Mouse (Mus musculus) liver, adult 2 months (tissue): ENCODE data around the gene Gabbr1. TPM values are rescaled to one million over a fixed set of nuclear protein-coding genes. Genes with fewer than 3 reads are reported as not detected.

Source experiments
- DNase-seq: peaks from one replicate; pipeline ENCODE4 v3.0.0-alpha.2; 2011; ENCODE audit warnings: low read depth, low spot score; ENCODE audit errors: extremely low read depth
- H3K27ac ChIP-seq: fragments of 200-500 bp; replicated peaks from 2 replicates; pipeline ENCODE4 v1.5.1; 2012; ENCODE audit warnings: low read depth, mild to moderate bottlenecking, control low read depth, inconsistent platforms, low read length; ENCODE audit not compliant: insufficient read depth
- H3K27me3 ChIP-seq: fragments of 200-500 bp; 2 replicates; pipeline ENCODE4 v1.6.1; 2012; ENCODE audit warnings: mild to moderate bottlenecking, moderate library complexity, low read length, inconsistent platforms; ENCODE audit not compliant: control insufficient read depth, insufficient read depth
- H3K36me3 ChIP-seq: fragments of 200-500 bp; 2 replicates; pipeline ENCODE4 v1.6.1; 2012; ENCODE audit warnings: low read length, inconsistent platforms; ENCODE audit not compliant: control insufficient read depth, insufficient read depth
- H3K4me1 ChIP-seq: fragments of 200-500 bp; 2 replicates; pipeline ENCODE4 v1.6.1; 2011; ENCODE audit warnings: low read length; ENCODE audit not compliant: control insufficient read depth, insufficient read depth
- H3K4me3 ChIP-seq: fragments of 200-500 bp; 2 replicates; pipeline ENCODE4 v1.5.1; 2011; ENCODE audit warnings: low read depth, mild to moderate bottlenecking, control low read depth, low read length, moderate library complexity; ENCODE audit not compliant: insufficient read depth
- H3K79me2 ChIP-seq: fragments of 200-500 bp; 2 replicates; pipeline ENCODE4 v1.6.1; 2012; ENCODE audit warnings: inconsistent platforms, mild to moderate bottlenecking, low read length, moderate library complexity; ENCODE audit not compliant: control insufficient read depth, insufficient read depth
- H3K9ac ChIP-seq: fragments of 200-500 bp; 2 replicates; pipeline ENCODE4 v1.6.1; 2012; ENCODE audit warnings: low read depth, mild to moderate bottlenecking, control low read depth, inconsistent platforms, low read length
- CTCF ChIP-seq: fragments of 200-500 bp; IDR thresholded peaks from 2 replicates; pipeline ENCODE4 v1.5.1; 2011; ENCODE audit warnings: low read depth, low read length, control low read depth
- POLR2A ChIP-seq: fragments of 200-500 bp; IDR thresholded peaks from 2 replicates; pipeline ENCODE4 v1.6.1; 2011; ENCODE audit warnings: low read length, control low read depth; ENCODE audit not compliant: insufficient read depth; ENCODE audit errors: extremely low read depth
- WGBS: fragments of 180-500 bp; shearing (Covaris S2); methylation state at CpG from one replicate; pipeline ENCODE4 v1.1.7; 2018; 5-methylcytosine and 5-hydroxymethylcytosine counted together
- polyA plus RNA-seq: library from polyadenylated mRNA; depleted of rRNA; stranded (reverse); fragments of >200 nt; gene quantifications from 2 replicates; pipeline ENCODE4 v1.2.3, GENCODE M21; 2012
- total RNA-seq: library from RNA; depleted of rRNA; stranded (reverse); fragments of >200 nt; gene quantifications from 2 replicates; pipeline ENCODE4 v1.2.3, GENCODE M21; 2014

Gene Gabbr1
- total and polyA plus RNA-seq, 2 experiments = 1.2 to 3.2 TPM

- WGBS = 53% methylated on average over 4 of the region's 4 CpGs
- no peak for DNase-seq
- no peak for TF ChIP-seq POLR2A
- no peak for TF ChIP-seq CTCF
- peaks cover 25% of the 10 kb centered on the region for H3K27me3 ChIP-seq
- no peaks in the 10 kb centered on the region for H3K36me3 ChIP-seq
- no peak overlapping the region for H3K9ac ChIP-seq
- no peaks in the 10 kb centered on the region for H3K79me2 ChIP-seq
- no peak overlapping the region for H3K27ac ChIP-seq
- H3K4me1 ChIP-seq = peaks cover 5% of the 10 kb centered on the region; the same call in 1 of the 2 replicates
- H3K4me3 ChIP-seq = no peak overlapping the region
These were observed 6.0 kb downstream of the Gabbr1 start for GRCm38 (mm10) chr17:37051745-37052144.

GRCm38 (mm10) chr17:37056957-37057356 lies 11.2 kb downstream of the Gabbr1 start:
- Histone ChIP-seq H3K36me3 (no peaks in the 10 kb centered on the region; the same call in 1 of the 2 replicates), H3K4me3 (no peak overlapping the region), H3K27ac (no peak overlapping the region), H3K9ac (no peak overlapping the region), H3K4me1 (no peaks in the 10 kb centered on the region), H3K27me3 (no peaks in the 10 kb centered on the region), H3K79me2 (no peaks in the 10 kb centered on the region)
- no peak for TF ChIP-seq POLR2A
- WGBS = 91% methylated on average over 6 of the region's 6 CpGs
- no peak for DNase-seq

DNA sequence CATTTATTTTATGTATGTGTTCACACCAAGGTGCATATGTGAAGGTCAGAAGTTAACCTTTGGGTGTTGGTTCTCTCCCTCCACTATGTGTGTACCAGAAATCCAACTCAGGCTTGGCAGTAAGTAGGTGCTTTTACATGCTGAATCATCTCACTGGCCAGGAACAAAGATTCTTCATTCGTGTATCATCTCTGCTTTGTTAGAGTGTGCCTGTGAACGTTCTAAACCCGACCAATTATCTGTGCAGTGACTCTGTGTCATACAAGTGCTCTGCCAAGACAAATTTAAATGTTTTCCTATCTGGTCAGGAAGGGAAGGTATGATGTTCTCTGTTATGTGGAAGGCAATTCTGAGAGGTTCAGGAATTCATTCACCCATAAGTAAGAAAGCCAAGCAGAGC lies 15.7 kb downstream of the Gabbr1 start:
- no peak for DNase-seq
- no peak overlapping the region for H3K4me3 ChIP-seq
- H3K27ac ChIP-seq = no peak overlapping the region
- peaks cover 3% of the 10 kb centered on the region; the same call in 1 of the 2 replicates for H3K36me3 ChIP-seq
- no peaks in the 10 kb centered on the region for H3K79me2 ChIP-seq
- no peak for TF ChIP-seq CTCF
- no peak for TF ChIP-seq POLR2A
- WGBS = 85% methylated on average over 3 of the region's 3 CpGs
- H3K27me3 ChIP-seq = no peaks in the 10 kb centered on the region
- H3K9ac ChIP-seq = no peak overlapping the region
- no peaks in the 10 kb centered on the region for H3K4me1 ChIP-seq

DNA sequence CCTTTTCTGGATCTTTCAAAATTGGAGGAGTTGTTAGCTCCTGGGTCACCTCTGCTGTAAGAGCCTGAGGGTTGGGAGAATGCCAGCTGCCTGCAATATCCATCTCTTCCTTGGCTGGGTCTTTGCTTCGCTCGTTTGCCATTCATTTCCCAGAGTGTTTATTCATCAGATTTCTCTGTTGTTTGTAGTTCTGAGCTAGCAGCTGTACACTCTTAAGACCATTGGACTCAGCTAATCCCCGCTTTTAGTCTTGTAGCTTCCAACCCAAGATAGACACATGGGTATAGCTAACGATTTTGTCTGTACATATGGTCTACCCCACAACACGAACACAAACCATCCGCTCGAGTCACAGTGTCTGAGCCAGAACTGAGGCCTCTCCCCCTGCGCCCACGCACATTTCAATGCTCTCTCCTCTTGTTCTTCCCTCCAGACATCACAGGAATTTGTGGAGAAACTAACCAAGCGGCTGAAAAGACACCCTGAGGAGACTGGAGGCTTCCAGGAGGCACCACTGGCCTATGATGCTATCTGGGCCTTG lies 16.4 kb downstream of the Gabbr1 start:
- Histone ChIP-seq H3K27ac (no peak overlapping the region), H3K79me2 (no peaks in the 10 kb centered on the region), H3K36me3 (peaks cover 3% of the 10 kb centered on the region; the same call in 1 of the 2 replicates), H3K4me3 (no peak overlapping the region), H3K4me1 (no peaks in the 10 kb centered on the region), H3K9ac (no peak overlapping the region), H3K27me3 (no peaks in the 10 kb centered on the region)
- no peak for DNase-seq
- TF ChIP-seq POLR2A (no peak), CTCF (no peak)
- 92% methylated on average over 10 of the region's 10 CpGs for WGBS

GRCm38 (mm10) chr17:37063063-37063462 lies 17.3 kb downstream of the Gabbr1 start:
- Histone ChIP-seq H3K36me3 (peaks cover 3% of the 10 kb centered on the region; the same call in 1 of the 2 replicates), H3K27ac (no peak overlapping the region), H3K9ac (no peak overlapping the region), H3K4me3 (no peak overlapping the region), H3K27me3 (no peaks in the 10 kb centered on the region), H3K4me1 (no peaks in the 10 kb centered on the region), H3K79me2 (no peaks in the 10 kb centered on the region)
- no peak for TF ChIP-seq POLR2A
- no peak for DNase-seq
- WGBS = 85% methylated on average over 10 of the region's 10 CpGs

- H3K27ac ChIP-seq = no peak overlapping the region
- no peaks in the 10 kb centered on the region for H3K27me3 ChIP-seq
- no peak overlapping the region for H3K9ac ChIP-seq
- peaks cover 3% of the 10 kb centered on the region; the same call in 1 of the 2 replicates for H3K36me3 ChIP-seq
- H3K4me3 ChIP-seq = no peak overlapping the region
- H3K4me1 ChIP-seq = no peaks in the 10 kb centered on the region
- no peaks in the 10 kb centered on the region for H3K79me2 ChIP-seq
- TF ChIP-seq POLR2A (no peak), CTCF (no peak)
- no peak for DNase-seq
- 87% methylated on average over 11 of the region's 11 CpGs for WGBS
These were observed 18.1 kb downstream of the Gabbr1 start for GRCm38 (mm10) chr17:37063686-37064495.
